Mouse (Mus musculus): ENCODE results near the gene Scimp.

Scimp gene

DNA sequence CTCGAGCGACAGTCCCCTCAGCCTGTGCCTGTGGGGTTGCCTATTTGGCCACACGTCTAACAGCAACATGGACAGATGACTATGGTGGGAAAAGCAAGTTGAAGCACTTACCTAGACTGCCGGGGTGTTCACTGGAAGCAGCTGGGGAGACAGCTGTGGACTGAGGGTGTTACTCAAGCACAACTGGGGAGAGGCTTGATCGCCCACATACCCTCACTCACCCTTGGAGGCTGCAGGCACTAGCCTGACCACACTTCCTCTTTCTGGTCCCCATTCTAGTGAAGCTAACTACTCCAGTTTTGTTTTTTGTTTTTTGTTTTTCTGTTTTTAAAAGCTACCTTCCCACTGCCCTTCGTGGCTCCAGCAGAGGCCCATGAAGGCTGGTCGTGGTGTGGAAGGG lies at the start of gene Scimp:
TSS of gene Scimp (minus strand) at position 222 of the 400 bp plus-strand sequence.
- no peak for DNase-seq (ENCODE audit: low read depth, low spot score)

DNA sequence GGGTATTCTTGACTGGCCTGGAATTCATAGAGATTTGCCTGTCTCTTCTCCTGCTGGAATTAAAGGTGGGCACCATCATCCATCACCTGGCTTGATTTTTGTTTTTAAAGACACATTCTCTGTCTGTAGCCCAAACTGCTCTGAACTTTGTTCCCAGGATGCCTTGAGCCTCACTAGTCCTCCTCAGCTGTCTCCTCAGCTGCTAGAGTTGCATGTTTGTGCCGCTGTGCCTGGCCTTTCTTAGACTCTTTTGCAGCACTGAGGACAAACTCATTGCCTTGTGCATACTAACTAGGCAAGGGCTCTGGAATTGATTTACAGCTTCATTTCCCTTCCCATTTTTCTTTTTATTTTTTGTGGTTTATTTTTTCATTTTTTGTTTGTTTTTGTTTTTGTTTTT lies 48.0 kb upstream of the Scimp start:
- no peak for DNase-seq (ENCODE audit: low read depth, low spot score)

DNA sequence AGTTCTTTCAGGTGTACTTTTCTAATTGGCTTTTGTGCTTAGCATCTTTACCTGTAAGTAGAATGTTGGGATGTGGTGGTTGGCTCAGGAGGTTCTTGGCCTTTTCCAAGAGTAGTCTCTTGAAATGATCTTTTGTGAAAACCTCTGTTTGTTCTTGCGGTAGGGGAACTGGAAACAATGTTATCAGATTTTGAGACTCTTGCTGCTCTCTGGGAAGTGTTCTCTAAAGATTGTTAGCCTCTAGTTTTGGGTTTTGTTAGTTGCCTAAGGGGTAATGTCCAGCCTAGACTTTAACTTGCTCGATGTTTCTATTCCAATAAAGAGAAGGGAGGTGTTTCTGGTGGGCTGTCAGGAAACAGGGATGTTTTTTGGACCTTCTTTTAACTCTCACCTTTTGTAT lies 33.6 kb upstream of the Scimp start:
- DNase-seq (ENCODE audit: low read depth, low spot score): no peak

DNA sequence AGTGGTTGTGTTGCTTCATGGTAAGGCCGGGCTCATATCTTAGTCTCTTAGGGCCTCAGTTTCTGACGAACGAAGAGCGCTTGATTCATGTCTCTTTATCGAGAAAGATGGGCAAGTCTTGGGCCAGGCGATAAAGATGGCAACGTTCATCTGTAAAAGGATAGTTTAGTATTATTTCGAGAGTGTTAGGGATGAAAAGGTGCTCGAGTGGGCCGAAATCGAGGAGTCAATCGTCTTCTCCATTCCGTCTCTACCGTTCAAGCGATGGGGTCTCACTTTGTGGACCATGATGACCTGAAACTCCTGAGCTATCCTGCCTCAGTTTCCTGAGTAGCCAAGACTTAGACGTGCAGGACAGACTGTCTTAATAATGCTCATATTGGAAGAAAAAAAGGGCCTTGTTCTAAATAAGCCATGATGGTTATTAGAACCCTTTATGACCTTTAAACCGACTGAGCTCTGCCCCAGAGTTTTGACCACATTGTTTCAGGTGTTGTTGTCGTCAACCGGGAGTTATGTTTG lies 33.1 kb upstream of the Scimp start:
- no peak for DNase-seq (ENCODE audit: low read depth, low spot score)

DNA sequence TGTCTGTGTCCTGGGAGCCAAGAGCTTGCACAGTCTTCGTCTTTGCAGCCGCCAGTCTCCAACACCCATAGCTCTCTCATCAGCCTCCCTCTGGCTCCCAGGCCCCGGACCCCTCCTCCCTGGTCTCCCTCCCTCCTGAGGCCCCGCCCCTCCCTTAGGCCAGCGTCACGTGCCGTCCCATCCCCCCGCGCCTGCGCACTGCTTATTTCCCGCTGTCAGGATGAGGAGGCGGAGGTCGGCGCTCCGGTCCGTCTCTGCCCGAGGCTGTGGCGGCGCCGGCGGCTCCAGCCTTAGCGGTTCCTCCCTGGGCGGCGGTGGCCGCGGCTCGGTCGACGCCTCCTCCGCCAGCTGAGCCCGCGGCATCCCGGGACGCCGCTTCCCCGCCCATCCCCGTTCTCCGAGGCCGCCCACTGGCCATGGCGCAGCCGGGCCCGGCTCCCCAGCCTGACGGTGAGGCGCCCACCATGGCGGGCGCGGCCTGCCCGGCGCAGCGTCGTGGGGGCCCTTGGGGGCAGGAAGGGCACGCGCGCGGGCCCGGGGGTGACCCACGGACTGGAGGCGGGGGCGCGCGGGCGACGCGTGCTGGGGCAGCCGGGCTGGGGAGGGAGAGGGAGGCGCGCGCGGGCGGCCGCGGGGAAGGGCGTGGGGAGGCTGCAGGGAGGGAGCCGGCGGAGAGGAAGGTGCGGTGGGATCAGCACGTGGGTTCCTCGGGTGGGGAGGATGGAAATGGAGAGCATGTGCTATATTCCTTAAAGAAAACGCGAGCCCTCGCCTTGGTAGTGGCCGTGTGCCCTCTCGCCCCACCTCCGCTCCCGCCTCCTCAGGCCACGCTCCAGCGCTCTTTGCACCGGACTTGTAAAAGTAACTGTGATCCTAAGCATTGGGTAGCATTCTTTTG lies 32.4 kb upstream of the Scimp start, which contains the start of gene Rabep1:
TSS of gene Rabep1 (plus strand) at position 220 of the 898 bp plus-strand sequence.
- peak; percentile 91 for DNase-seq (ENCODE audit: low read depth, low spot score)

DNA sequence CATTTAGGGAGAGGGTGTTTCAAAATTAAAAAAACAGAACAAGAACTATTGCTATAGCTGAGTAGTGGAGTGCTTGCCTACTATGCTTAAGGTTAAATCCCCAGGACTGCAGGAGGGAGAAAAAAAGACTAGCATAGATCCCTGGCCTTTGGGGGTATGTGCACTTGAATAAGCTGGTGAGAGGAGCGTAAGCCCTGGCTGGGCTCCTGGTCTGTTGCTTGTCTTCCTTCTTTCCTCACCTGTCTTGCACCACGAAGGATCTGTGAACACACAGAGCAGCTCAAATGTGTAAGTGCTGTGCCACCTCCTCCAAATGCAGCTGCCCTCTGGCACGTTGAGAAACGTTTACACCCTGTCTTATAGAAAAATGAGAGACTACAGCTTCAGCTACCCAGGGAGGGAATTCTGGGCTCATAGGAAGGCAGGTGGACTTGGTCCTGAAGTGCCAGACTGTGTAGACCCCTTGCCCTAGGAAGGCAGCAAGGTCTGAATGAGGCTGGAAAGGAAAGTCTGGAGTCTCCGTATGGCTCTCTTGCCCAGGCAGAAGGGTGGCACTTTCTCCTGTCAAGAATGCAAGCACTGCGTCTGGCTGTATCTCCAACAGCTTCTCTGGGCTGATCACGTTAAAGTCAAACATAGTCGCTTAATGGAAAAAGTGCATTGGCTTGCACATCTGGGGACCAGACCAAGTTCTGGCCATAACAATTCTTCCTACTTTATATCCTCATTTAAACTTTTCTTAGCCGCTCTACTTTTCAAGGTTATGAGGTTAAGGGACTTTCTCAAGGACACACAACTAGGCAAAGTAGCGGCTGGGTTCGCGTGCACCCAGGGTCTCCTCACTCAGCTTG lies 31.5 kb upstream of the Scimp start:
- DNase-seq (ENCODE audit: low read depth, low spot score): no peak

DNA sequence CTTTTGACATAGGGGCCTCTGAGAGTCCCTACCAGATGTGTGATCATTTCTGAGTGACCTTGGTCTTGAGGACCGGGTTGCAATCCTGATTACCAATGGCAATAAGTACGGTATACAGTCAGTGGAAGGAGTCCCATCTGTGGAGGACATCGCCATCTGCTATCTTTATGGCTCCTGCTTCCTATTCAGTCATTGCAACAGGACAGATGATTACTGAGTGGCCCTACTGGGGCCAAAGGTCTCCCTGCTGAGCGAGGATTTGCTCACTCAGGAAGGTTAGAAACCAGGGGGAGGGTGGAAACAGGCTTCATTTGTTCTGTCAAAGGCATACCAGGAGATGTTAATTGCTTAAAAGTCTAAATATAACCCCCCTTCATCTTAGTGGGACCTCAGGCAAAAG lies 30.6 kb upstream of the Scimp start:
- DNase-seq (ENCODE audit: low read depth, low spot score): no peak

DNA sequence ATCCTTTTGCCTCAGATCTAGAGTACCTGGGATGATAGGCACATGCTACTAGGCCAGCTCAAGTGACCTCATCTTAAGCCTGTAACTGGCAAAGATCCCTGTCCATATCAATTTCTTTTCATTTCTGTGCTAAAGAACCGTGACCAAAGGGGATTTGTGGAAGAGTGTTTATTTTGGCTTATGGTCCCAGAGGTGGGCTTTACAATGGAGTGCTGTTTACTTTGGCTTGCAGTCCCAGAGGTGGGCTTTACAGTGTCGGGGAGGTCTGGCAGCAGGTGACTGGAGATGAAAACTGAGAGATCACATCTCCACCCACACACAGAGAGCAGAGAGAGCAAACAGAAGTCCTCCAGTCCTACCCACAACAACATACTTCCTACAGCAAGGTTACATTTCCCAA lies 26.2 kb upstream of the Scimp start:
- DNase-seq (ENCODE audit: low read depth, low spot score): no peak

DNA sequence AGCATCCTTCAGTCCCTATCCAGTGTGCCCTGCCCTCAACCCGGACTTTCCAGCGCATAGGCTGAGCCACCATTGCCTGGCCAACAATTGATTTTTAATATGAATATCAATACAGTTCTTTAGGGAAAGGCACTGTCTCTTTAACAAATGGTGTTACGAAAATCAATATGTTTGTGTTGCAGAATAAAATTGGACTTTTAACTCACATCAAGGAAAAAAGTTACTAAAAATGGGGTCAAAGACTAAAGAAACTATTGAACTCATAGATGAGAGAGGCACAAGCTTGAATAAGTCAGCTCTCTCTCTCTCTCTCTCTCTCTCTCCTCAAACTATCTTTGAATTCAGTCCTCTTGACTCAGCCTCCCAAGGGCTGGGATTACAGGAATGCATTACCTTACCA lies 24.6 kb upstream of the Scimp start:
- no peak for DNase-seq (ENCODE audit: low read depth, low spot score)

DNA sequence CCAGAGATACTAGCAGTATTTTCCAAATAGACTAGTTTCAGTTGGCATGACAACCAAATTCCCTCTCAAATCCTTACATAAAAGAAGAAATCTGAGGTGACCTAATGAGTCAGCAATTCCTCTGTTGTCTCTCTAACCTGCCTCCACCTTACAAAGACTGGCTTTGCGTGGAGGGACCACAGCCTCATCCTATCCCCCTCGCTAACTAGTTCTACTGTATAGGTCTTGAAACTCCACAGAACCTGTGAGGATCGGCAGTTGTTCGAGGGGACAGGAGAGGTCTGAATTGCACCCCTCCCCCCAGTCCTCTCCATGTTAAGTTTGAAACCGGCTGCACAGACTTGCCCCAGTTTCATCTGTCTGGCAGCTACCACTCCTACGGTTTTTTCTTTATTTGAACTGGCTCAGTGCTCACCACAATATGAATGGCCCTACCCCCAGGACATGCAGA lies 23.0 kb upstream of the Scimp start:
- DNase-seq (ENCODE audit: low read depth, low spot score): no peak

DNA sequence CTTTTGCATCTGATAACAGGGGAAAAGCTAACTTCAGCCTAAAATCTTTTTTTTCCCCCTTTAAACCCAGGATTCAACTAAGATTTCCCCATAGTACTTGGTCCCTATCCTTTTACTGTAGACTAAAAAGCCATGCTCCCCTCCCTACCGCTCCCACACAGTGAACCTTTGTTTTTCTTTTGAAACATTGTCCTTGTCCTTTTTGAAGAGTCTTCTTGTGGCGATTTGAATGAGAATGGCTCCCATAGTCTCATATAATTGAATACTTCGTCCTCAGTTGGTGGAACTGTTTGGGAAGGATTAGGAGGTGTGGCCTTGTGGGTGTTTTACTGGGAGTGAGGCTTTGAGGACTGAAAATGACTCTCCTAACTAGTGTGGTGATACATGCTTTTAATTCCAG lies 21.4 kb upstream of the Scimp start:
- no peak for DNase-seq (ENCODE audit: low read depth, low spot score)

DNA sequence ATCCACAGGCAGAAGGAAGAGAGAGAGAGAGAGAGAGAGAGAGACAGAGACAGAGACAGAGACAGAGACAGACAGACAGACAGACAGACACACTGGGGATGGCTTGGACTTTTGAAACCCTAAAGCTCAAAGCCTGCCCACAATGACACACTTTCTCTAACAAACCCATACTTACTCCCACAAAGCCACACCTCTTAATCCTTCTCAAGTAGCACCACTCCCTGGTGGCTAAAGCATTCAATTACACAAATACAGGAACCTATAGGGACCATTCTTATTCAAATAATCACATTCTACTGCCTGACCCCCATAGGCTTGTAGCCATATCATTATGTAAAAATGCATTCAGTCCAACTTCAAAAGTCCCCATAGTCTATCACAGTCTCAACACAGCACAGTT lies 21.0 kb upstream of the Scimp start:
- no peak for DNase-seq (ENCODE audit: low read depth, low spot score)

DNA sequence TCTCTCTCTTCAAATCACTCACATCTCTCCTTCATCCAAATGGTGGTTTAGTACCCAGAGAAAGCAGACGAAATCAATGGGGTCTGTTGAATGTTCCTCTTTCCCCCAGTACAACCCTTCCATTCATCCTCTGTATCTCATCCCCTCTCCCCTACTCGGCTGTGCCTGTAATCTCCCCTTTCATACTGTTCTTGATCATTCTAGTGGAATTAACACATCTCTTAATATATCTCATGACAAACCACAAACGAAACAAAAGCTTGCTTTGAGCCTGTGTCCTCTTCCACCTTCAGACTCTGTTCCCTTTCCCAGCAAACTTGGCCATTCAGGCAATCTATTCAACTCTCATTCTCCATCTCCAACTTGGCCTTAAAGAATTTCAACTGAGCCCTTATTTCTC lies 18.8 kb upstream of the Scimp start:
- DNase-seq (ENCODE audit: low read depth, low spot score): no peak

DNA sequence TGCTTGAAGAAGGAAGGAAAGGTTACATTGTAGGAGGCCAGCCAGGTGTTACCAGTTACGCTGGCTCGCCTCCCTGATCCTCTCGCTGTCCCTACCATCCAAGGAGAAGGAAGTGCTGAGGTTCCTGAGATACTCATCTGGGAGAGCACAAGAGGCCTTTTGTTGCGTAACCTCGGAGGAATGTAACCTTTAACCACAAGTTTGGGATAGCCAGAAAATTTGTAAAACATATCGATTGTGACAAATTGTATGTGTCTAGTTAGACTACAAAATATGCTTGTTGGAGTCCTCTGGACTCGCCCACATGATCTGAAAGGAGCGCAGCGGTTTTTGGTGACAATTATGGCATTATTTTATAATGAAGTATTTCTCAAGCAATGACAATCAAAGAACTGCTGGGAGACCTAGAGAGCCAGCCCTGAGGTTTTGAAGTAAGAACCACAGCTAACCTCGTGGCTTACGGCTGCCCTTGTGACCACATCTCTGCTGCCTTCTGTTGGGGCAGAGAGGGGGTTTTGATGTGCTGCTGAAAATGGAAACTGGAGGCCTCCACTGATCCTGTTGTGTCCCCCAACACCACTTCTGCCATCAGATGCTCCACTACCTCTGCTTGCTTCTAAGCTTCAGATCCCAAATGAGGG lies 16.7 kb upstream of the Scimp start:
- DNase-seq (ENCODE audit: low read depth, low spot score): no peak

DNA sequence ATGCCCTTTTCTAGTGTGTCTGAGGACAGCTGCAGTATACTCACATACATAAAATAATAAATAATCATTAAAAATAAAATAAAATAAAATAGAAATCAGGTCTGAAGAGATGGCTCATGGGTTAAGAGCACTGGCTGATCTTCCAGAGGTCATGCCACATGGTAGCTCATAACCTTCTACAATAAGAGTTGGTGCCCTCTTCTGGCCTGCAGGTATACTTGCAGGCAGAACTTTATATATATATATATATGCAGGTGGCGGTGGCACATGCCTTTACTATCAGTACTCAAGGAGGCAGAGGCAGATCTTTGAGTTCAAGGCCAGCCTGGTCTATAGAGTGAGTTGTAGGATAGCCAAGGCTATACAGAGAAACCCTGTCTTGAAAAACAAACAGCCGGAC lies 13.8 kb upstream of the Scimp start:
- DNase-seq (ENCODE audit: low read depth, low spot score): peak; percentile 44

DNA sequence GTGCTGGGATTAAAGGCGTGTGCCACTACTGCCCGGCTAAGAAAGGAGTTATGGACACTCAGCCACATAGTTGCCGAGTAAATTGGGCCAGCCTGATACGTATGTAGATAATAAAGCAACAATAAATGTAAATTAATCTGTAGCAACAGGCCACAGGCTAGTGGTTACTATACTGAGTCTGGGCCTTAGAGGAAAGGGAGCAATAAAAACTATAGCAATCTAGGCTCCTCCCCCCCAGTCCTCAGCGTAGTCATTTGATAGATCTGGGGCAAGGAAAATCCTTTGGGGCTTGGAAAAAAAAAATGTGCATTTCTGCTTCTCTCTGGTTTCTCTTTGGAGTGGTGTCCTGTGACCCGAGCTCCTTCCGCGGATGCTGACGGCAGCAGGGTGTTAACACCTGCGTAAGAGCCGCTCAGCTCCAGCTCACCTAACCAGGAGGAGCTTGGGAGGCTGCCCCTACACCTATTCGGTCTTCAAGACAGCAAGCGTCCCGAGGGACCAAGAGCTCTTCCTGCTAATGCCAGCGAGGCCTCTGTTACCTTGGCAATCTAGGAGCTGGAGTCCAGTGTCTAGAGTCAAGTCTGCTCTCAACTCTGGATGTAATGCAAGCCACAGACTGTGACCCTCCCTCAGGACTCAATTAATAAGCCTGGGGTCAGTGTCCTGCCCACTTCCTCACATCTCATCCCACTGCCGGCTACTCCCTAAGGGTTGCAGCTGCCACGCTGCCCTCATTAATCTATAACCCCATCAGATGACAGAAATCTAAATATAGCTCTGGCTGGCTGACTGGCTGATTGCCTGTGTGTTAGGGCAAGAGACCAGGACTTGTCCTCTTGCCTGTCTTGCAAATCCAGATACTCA lies 9.6 kb upstream of the Scimp start:
- no peak for DNase-seq (ENCODE audit: low read depth, low spot score)

DNA sequence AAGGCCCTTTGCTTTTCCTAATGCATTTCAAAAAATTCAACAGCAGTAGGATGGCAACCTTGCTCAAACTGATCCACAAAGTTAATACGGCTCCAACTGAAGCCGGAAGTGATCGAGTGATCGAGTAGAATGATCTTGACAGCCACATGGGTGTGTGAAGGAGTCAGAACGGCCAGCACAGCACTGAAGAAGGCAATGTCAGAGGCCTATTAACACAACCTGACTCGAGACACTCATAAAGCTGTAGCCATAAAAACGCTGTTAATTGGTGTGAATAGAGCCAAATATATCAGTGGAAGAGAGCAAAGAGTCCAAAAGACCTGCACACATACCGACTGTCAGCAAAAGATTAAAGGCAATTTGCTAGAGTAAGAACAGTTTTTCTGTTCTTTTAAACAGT lies 7.7 kb upstream of the Scimp start:
- DNase-seq (ENCODE audit: low read depth, low spot score): no peak

DNA sequence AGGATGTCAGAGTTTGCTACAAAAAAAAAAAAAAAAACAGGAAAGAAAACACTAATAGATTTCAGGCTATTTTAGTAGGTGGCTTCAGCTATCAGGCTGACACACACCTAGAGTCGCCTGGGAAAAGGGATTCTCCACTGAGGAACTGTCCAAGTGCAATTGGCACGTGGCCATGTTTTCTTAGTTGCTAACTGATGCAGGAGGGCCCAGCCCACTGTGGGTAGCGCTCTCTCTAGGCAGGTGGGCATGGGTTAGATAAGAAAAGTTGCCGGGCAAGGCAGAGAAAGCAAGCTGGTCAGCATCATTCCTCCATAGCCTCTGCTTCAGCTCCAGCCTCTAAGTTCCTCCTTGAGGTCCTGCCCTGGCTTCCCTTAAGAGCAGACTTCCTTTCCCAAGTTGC lies 4.4 kb upstream of the Scimp start:
- no peak for DNase-seq (ENCODE audit: low read depth, low spot score)

DNA sequence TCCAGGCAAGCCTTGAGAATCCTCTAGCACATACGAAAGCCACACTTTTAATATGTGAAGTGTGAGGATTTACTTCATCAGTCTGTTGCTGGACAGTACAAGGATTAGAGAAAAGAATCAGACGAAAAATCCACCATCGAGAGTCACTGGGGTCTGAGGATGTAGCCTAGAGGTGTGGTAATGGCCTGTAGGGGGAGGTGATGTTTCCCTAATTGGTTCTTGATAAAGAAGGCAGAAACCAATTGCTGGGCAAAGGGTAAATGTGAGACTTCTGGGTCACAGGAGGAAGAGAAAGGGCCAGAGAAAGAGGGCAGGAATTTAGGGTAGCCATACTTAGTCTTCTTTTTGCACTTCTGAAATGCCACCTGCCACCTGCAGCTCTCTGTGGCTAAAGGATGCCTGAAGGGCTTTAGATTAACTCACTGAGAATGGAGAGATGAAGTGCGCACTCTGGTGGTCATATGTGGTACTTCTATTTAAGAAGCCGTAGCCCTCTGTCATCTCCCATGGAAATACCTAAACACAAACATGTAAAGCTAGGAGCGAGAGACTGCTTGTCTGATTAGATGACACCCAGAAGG lies 3.2 kb upstream of the Scimp start:
- DNase-seq (ENCODE audit: low read depth, low spot score): peak; percentile 82

DNA sequence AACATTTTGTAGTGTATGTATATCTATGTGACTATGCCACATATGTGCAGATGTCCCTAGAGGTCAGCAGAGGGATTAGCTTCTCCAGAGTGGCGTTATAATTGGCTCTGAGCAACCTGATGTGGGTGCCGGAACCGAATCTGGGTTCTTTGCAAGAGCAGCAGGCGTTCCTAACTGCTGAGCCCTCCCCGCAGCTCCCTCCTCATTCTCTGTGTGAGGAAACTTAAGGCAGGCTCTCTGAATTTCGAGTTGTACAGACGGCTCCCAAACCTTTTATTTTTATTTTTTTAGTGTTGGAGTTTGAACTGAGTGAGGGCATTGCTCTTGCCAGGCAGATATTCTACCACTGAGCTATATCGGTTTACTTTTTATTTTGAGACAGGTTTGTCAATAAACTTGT lies 2.7 kb upstream of the Scimp start:
- no peak for DNase-seq (ENCODE audit: low read depth, low spot score)
